In genomic region chr4:124973296-124973695, GRCm38 (mm10) we compare ENCODE assay signal across 22 mouse cellular contexts. TPM values are rescaled to one million over a fixed set of nuclear protein-coding genes. Genes with fewer than 3 reads are reported as not detected.
A peak's percentile ranks its signal among the peaks of the same experiment; 100 is the strongest.
DNase-seq lines count a peak whose midpoint lies in the region; ATAC-seq and TF ChIP-seq lines count a peak whose summit lies in the region.
"Had no signal": no experiment of that assay in that cellular context is flagged by ENCODE, and none has a peak within 500 bp of the region (broad histone marks: within the 10 kb centered on the region; RNA-seq: fewer than 3 reads in every experiment).

No protein-coding gene starts in this region.

- H3K27ac ChIP-seq in CH12.LX (ENCODE audit: insufficient read depth, low read depth): no peak overlapping the region
- no peak overlapping the region for H3K27ac ChIP-seq in embryonic facial prominence, embryonic 13.5 days
- H3K27ac ChIP-seq in hindbrain, embryonic 13.5 days: no peak overlapping the region
- H3K27ac ChIP-seq: forebrain, embryonic 12.5 days; hindbrain, embryonic 15.5 days; limb, embryonic 13.5 days; liver, embryonic 15.5 days had no signal

- peak; percentile 60 for DNase-seq in retina, postnatal 1 day
- no peak for DNase-seq in retina, embryonic 14.5 days (ENCODE audit: low spot score)
- peak; percentile 54 for DNase-seq in CH12.LX (ENCODE audit: extremely low read depth)
- peak; percentile 79 for DNase-seq in MN1 (ENCODE audit: low spot score)
- no peak for DNase-seq in thymus, adult 18-20 months
- DNase-seq: adrenal gland, postnatal 25 days; cerebellum, adult 2 months; gastrocnemius, postnatal 25 days; heart, postnatal 14 days; kidney, postnatal 14 days; lung, postnatal 10 days; spleen, adult 18-20 months; thymus, postnatal 14 days had no signal

- no peak overlapping the region for H3K4me2 ChIP-seq in CH12.LX (ENCODE audit: insufficient read depth, low read depth, poor library complexity, severe bottlenecking)
- 0 out of 2 replicates have a peak overlapping the region, but pooled peaks have one; percentile 31 for H3K4me2 ChIP-seq in embryonic facial prominence, embryonic 13.5 days
- H3K4me2 ChIP-seq in hindbrain, embryonic 13.5 days: no peak overlapping the region
- H3K4me2 ChIP-seq: forebrain, embryonic 12.5 days; heart, embryonic 11.5 days; hindbrain, embryonic 15.5 days; limb, embryonic 13.5 days; liver, embryonic 15.5 days had no signal

- no peak for TF ChIP-seq EP300 in CH12.LX (IDR thresholded peaks at IDR 0.05; ENCODE audit: low read length)

- no peak for TF ChIP-seq CTCF in CH12.LX (conservative IDR thresholded peaks at IDR 0.05 in 1 of 2, IDR thresholded peaks at IDR 0.05 in 1 of 2; ENCODE audit: low read depth in 2 of 2, low read length in 2 of 2)

- dilution Hi-C loops in CH12.LX (cut with MboI; ENCODE audit: extremely low pct_ligation_motif_present, extremely low pct_unique_long_range_greater_than_20kb, low sequenced_read_pairs): loop anchor here (25.0 kb wide), 1 partner anchor 89 kb away; the partner anchor contains the start of genes Dnali1 and Snip1

- H3K36me3 ChIP-seq in CH12.LX (replicated peaks in 1 of 2; ENCODE audit: control insufficient read depth in 1 of 2, insufficient read depth in 1 of 2, low read length in 1 of 2): no peaks in the 10 kb centered on the region
- no peaks in the 10 kb centered on the region for H3K36me3 ChIP-seq in embryonic facial prominence, embryonic 13.5 days
- H3K36me3 ChIP-seq in hindbrain, embryonic 13.5 days: no peaks in the 10 kb centered on the region
- H3K36me3 ChIP-seq: forebrain, embryonic 12.5 days; hindbrain, embryonic 15.5 days; limb, embryonic 13.5 days; liver, embryonic 15.5 days had no signal

- no peaks in the 10 kb centered on the region for H3K9me3 ChIP-seq in CH12.LX (replicated peaks; ENCODE audit: low read length)
- H3K9me3 ChIP-seq in embryonic facial prominence, embryonic 13.5 days: no peaks in the 10 kb centered on the region
- no peaks in the 10 kb centered on the region for H3K9me3 ChIP-seq in hindbrain, embryonic 13.5 days
- H3K9me3 ChIP-seq: forebrain, embryonic 12.5 days; hindbrain, embryonic 15.5 days; limb, embryonic 13.5 days; liver, embryonic 15.5 days had no signal

- in situ Hi-C loops in CH12.LX (cut with MboI; ENCODE audit: low pct_ligation_motif_present, low pct_unique_long_range_greater_than_20kb, low sequenced_read_pairs): no loop called here

- no peak for TF ChIP-seq RAD21 in CH12.LX (IDR thresholded peaks at IDR 0.05; ENCODE audit: low read depth, low read length)

- peaks cover 0 to 3% of the 10 kb centered on the region in 2 experiments; a peak in 1 of 4 replicates for H3K4me1 ChIP-seq in CH12.LX (ENCODE audit: control insufficient read depth in 1 of 2, insufficient read depth in 2 of 2)
- peaks cover 59% of the 10 kb centered on the region for H3K4me1 ChIP-seq in embryonic facial prominence, embryonic 13.5 days
- peaks cover 16% of the 10 kb centered on the region for H3K4me1 ChIP-seq in hindbrain, embryonic 13.5 days (replicated peaks)
- H3K4me1 ChIP-seq: liver, embryonic 15.5 days had no signal

- ATAC-seq in embryonic facial prominence, embryonic 13.5 days (ENCODE audit: insufficient number of reproducible peaks, insufficient read depth, low FRiP score, low TSS enrichment, low read depth): no peak
- ATAC-seq in hindbrain, embryonic 13.5 days (ENCODE audit: low FRiP score): no peak
- ATAC-seq: intestine, postnatal 0 days had no signal

- WGBS in embryonic facial prominence, embryonic 13.5 days: 76% methylated on average over 2 of the region's 2 CpGs
- WGBS in hindbrain, embryonic 13.5 days: 81% methylated on average over 2 of the region's 2 CpGs

- peaks cover 47% of the 10 kb centered on the region for H3K27me3 ChIP-seq in CH12.LX (replicated peaks)
- H3K27me3 ChIP-seq in embryonic facial prominence, embryonic 13.5 days: peaks cover 32% of the 10 kb centered on the region
- H3K27me3 ChIP-seq in hindbrain, embryonic 13.5 days: no peaks in the 10 kb centered on the region
- H3K27me3 ChIP-seq: hindbrain, embryonic 15.5 days; liver, embryonic 15.5 days had no signal

- no peak for TF ChIP-seq POLR2A in CH12.LX (IDR thresholded peaks at IDR 0.05; ENCODE audit: low read depth, low read length)

- H3K4me3 ChIP-seq in CH12.LX (replicated peaks in 1 of 3; ENCODE audit: low read depth in 2 of 3, low read length in 2 of 3, poor library complexity in 1 of 3): no peak overlapping the region
- no peak overlapping the region for H3K4me3 ChIP-seq in embryonic facial prominence, embryonic 13.5 days
- no peak overlapping the region for H3K4me3 ChIP-seq in hindbrain, embryonic 13.5 days
- H3K4me3 ChIP-seq: forebrain, embryonic 12.5 days; hindbrain, embryonic 15.5 days; limb, embryonic 13.5 days; liver, embryonic 15.5 days had no signal

- no peak overlapping the region for H3K9ac ChIP-seq in CH12.LX (ENCODE audit: insufficient read depth, low read depth)
- H3K9ac ChIP-seq in embryonic facial prominence, embryonic 13.5 days: no peak overlapping the region
- no peak overlapping the region for H3K9ac ChIP-seq in hindbrain, embryonic 13.5 days
- H3K9ac ChIP-seq: forebrain, embryonic 12.5 days; hindbrain, embryonic 15.5 days; limb, embryonic 13.5 days; liver, embryonic 15.5 days had no signal

- H3K79me2 ChIP-seq in CH12.LX (replicated peaks; ENCODE audit: control insufficient read depth, extremely low read depth, insufficient read depth, poor library complexity, severe bottlenecking): no peaks in the 10 kb centered on the region

TF ChIP-seq in CH12.LX, 34 proteins besides CTCF, POLR2A, EP300 and RAD21:
- TF ChIP-seq RCOR1 (conservative IDR thresholded peaks at IDR 0.05; ENCODE audit: low read depth, low read length) (no peak), ELF1 (IDR thresholded peaks at IDR 0.05; ENCODE audit: low read depth, low read length) (0 out of 2 replicates have a peak, but pooled peaks have one; percentile 22)
TF ChIP-seq in CH12.LX: peak in this region for 1.

RNA-seq across cellular contexts. Expression of gene Rspo1, which starts 12.9 kb away (rescaled TPM):
- total RNA-seq in CH12.LX (2012; rRNA removed) (0.25 and 0.29 TPM in 2 replicates), CH12.LX (2014; rRNA removed) (0.31 and 0.36 TPM in 2 replicates)
- 0.50 and 0.87 TPM in 2 replicates for polyA plus RNA-seq in CH12.LX (2012; ENCODE audit: insufficient read length, low read depth)
- 18.8 and 21.2 TPM in 2 replicates for polyA plus RNA-seq in embryonic facial prominence, embryonic 13.5 days (2015; fragmentation: Nextera tagmentation; extraction: Ambion mirVana)
- polyA plus RNA-seq in hindbrain, embryonic 13.5 days (2015; fragmentation: Nextera tagmentation; extraction: Ambion mirVana): 2.5 and 4.1 TPM in 2 replicates
- total RNA-seq: megakaryocyte-erythroid progenitor cell, adult 5-6 weeks had no signal

RNA-seq across cellular contexts. Expression of gene Cdca8, which starts 34.2 kb away (rescaled TPM):
- total RNA-seq in CH12.LX (2012; rRNA removed) (101 and 111 TPM in 2 replicates), CH12.LX (2014; rRNA removed) (55.2 and 58.8 TPM in 2 replicates)
- polyA plus RNA-seq in CH12.LX (2012; ENCODE audit: insufficient read length, low read depth): 174 and 188 TPM in 2 replicates
- 133 and 141 TPM in 2 replicates for polyA plus RNA-seq in embryonic facial prominence, embryonic 13.5 days (2015; fragmentation: Nextera tagmentation; extraction: Ambion mirVana)
- 37.2 and 44.6 TPM in 2 replicates for polyA plus RNA-seq in hindbrain, embryonic 13.5 days (2015; fragmentation: Nextera tagmentation; extraction: Ambion mirVana)

RNA-seq across cellular contexts. Expression of gene 9930104L06Rik, which starts 36.4 kb away (rescaled TPM):
- total RNA-seq in CH12.LX (2012; rRNA removed) (12.3 and 14.5 TPM in 2 replicates), CH12.LX (2014; rRNA removed) (10.7 and 14.8 TPM in 2 replicates)
- 15.3 and 15.9 TPM in 2 replicates for polyA plus RNA-seq in CH12.LX (2012; ENCODE audit: insufficient read length, low read depth)
- polyA plus RNA-seq in embryonic facial prominence, embryonic 13.5 days (2015; fragmentation: Nextera tagmentation; extraction: Ambion mirVana): 18.1 and 20.3 TPM in 2 replicates
- polyA plus RNA-seq in hindbrain, embryonic 13.5 days (2015; fragmentation: Nextera tagmentation; extraction: Ambion mirVana): 13.1 and 15.9 TPM in 2 replicates

RNA-seq across cellular contexts. Expression of gene Gnl2, which starts 43.1 kb away (rescaled TPM):
- total RNA-seq in CH12.LX (2012; rRNA removed) (65.0 and 79.1 TPM in 2 replicates), CH12.LX (2014; rRNA removed) (66.8 and 80.4 TPM in 2 replicates)
- polyA plus RNA-seq in CH12.LX (2012; ENCODE audit: insufficient read length, low read depth): 139 and 162 TPM in 2 replicates
- polyA plus RNA-seq in embryonic facial prominence, embryonic 13.5 days (2015; fragmentation: Nextera tagmentation; extraction: Ambion mirVana): 111 and 112 TPM in 2 replicates
- 90.6 and 95.9 TPM in 2 replicates for polyA plus RNA-seq in hindbrain, embryonic 13.5 days (2015; fragmentation: Nextera tagmentation; extraction: Ambion mirVana)

Comparison
In these comparisons a context has a peak if more than half of its experiments do, and no peak if none do; other contexts are left out.
1. DNase-seq: peak in retina, postnatal 1 day (single experiment), CH12.LX (single experiment) and MN1 (single experiment); none in retina, embryonic 14.5 days (single experiment) and thymus, adult 18-20 months (0 of 2).